Mouse (Mus musculus) C3H10T1/2 (cell line): ENCODE data around the gene Pip4k2c. TPM values are rescaled to one million over a fixed set of nuclear protein-coding genes. Genes with fewer than 3 reads are reported as not detected.

Source experiments
- polyA plus RNA-seq, 2 experiments: library from polyadenylated mRNA; unstranded; fragments of >200 nt; fragmentation: generic; extraction: Trizol; gene quantifications; one replicate each; pipeline ENCODE4 v1.2.1; 2012; ENCODE audit warnings: missing spikeins in 2 of 2

The Pip4k2c gene
- polyA plus RNA-seq, result 10 to 100 TPM in 1 of 2 experiments, 1 to 10 TPM in 1; 9.1 to 33.4 TPM

GRCm38 (mm10) chr10:127211414-127211854 lies at the start of gene Pip4k2c:
Pip4k2c (minus strand) TSS chr10:127211585.

GRCm38 (mm10) chr10:127195328-127196129 lies 15.9 kb downstream of the Pip4k2c start, which contains the start of gene Dtx3:
Dtx3 (minus strand) TSS chr10:127195728.

GRCm38 (mm10) chr10:127189651-127190381 lies 21.6 kb downstream of the Pip4k2c start, which contains the start of gene Arhgef25:
Arhgef25 (minus strand) TSS chr10:127190083.

GRCm38 (mm10) chr10:127179871-127180694 lies 31.3 kb downstream of the Pip4k2c start, which contains the start of gene Slc26a10:
Slc26a10 (minus strand) TSS chr10:127180645.

GRCm38 (mm10) chr10:127164631-127165353 lies 46.6 kb downstream of the Pip4k2c start, which contains the start of gene B4galnt1:
B4galnt1 (plus strand) TSS chr10:127165225.

Other genes with a start within 250 kb of the Pip4k2c start
- 100 to 1,000 TPM in 1 of 2 experiments, 10 to 100 TPM in 1; 55.9 to 178 TPM for gene Ctdsp2, start 232.9 kb downstream of the Pip4k2c start, polyA plus RNA-seq
- 1 to 10 TPM in 1 of 2 experiments, under 1 TPM in 1; 0.08 to 1.8 TPM for gene Avil, start 210.9 kb downstream of the Pip4k2c start, polyA plus RNA-seq
- gene Tsfm, start 180.7 kb downstream of the Pip4k2c start, polyA plus RNA-seq, result 10 to 100 TPM; 33.2 to 45.3 TPM
- 10 to 100 TPM; 11.5 to 42.6 TPM for gene Mettl1, start 170.2 kb downstream of the Pip4k2c start, polyA plus RNA-seq
- under 1 TPM; 0.05 to 0.14 TPM for gene Eef1akmt3, start 170.1 kb downstream of the Pip4k2c start, polyA plus RNA-seq
- 1 to 10 TPM in 1 of 2 experiments, under 1 TPM in 1; 0.06 to 1.1 TPM for gene Cyp27b1, start 163.3 kb downstream of the Pip4k2c start, polyA plus RNA-seq
- gene March9, start 151.4 kb downstream of the Pip4k2c start, polyA plus RNA-seq, result 10 to 100 TPM; 11.7 to 15.1 TPM
- gene Cdk4, start 148.1 kb downstream of the Pip4k2c start, polyA plus RNA-seq, result 100 to 1,000 TPM; 769 to 844 TPM
- 100 to 1,000 TPM in 1 of 2 experiments, 10 to 100 TPM in 1; 74.9 to 185 TPM for gene Tspan31, start 141.3 kb downstream of the Pip4k2c start, polyA plus RNA-seq
- gene Agap2, start 136.3 kb downstream of the Pip4k2c start, polyA plus RNA-seq, result 10 to 100 TPM in 1 of 2 experiments, under 1 TPM in 1; 0.85 to 10.7 TPM
- gene Os9, start 90.5 kb downstream of the Pip4k2c start, polyA plus RNA-seq, result 100 to 1,000 TPM in 1 of 2 experiments, 10 to 100 TPM in 1; 27.4 to 134 TPM
- 10 to 100 TPM in 1 of 2 experiments, 1 to 10 TPM in 1; 4.1 to 18.6 TPM for gene B4galnt1, start 46.4 kb downstream of the Pip4k2c start, polyA plus RNA-seq
- gene Slc26a10, start 30.9 kb downstream of the Pip4k2c start, polyA plus RNA-seq, result under 1 TPM; 0.14 to 0.66 TPM
- 100 to 1,000 TPM in 1 of 2 experiments, 10 to 100 TPM in 1; 23.6 to 137 TPM for gene Arhgef25, start 21.5 kb downstream of the Pip4k2c start, polyA plus RNA-seq
- 10 to 100 TPM; 26.0 to 79.0 TPM for gene Dtx3, start 15.9 kb downstream of the Pip4k2c start, polyA plus RNA-seq
- gene Kif5a, start 51.8 kb upstream of the Pip4k2c start, polyA plus RNA-seq, result under 1 TPM; 0.02 to 0.37 TPM
- 100 to 1,000 TPM; 146 to 282 TPM for gene Dctn2, start 54.8 kb upstream of the Pip4k2c start, polyA plus RNA-seq
- gene Mbd6, start 77.4 kb upstream of the Pip4k2c start, polyA plus RNA-seq, result 10 to 100 TPM in 1 of 2 experiments, 1 to 10 TPM in 1; 7.6 to 30.7 TPM
- 100 to 1,000 TPM in 1 of 2 experiments, 10 to 100 TPM in 1; 60.5 to 213 TPM for gene Mars, start 100.2 kb upstream of the Pip4k2c start, polyA plus RNA-seq
- gene Arhgap9, start 110.4 kb upstream of the Pip4k2c start, polyA plus RNA-seq, result under 1 TPM; 0.32 to 0.46 TPM
- gene Gli1, start 130.4 kb upstream of the Pip4k2c start, polyA plus RNA-seq, result under 1 TPM; 0.19 to 0.21 TPM
- not detected for gene Inhbe, start 142.8 kb upstream of the Pip4k2c start, polyA plus RNA-seq
- gene Inhbc, start 158.8 kb upstream of the Pip4k2c start, polyA plus RNA-seq, result not detected
- 10 to 100 TPM; 16.7 to 63.5 TPM for gene R3hdm2, start 168.7 kb upstream of the Pip4k2c start, polyA plus RNA-seq